Mouse (Mus musculus) hindbrain, embryonic 15.5 days (tissue): ENCODE measurements at regions not wholly inside any gene's neighbourhood (a gene's known extent, or its start where the extent isn't known, plus 50 kb on each side); places are given as distances from the start of the nearest gene placed in this dataset.

ENCODE experiments used
- ATAC-seq: fragments of 200-750 bp; cut with Nextera tagmentation; 2 replicates; pipeline ENCODE4 v1.8.0; 2017; ENCODE audit warnings: low read depth, moderate number of reproducible peaks, moderate TSS enrichment; ENCODE audit not compliant: low FRiP score
- H3K27ac ChIP-seq: fragments of 300-500 bp; sonication (generic); replicated peaks from 2 replicates; pipeline ENCODE4 v1.5.1; 2015; ENCODE audit warnings: mild to moderate bottlenecking, inconsistent platforms
- H3K27me3 ChIP-seq: fragments of 300-500 bp; sonication (generic); 2 replicates; pipeline ENCODE4 v1.6.1; 2015; ENCODE audit warnings: control low read depth, inconsistent platforms
- H3K36me3 ChIP-seq: fragments of 300-500 bp; sonication (generic); 2 replicates; pipeline ENCODE4 v1.6.1; 2015; ENCODE audit warnings: control low read depth, inconsistent platforms
- H3K4me1 ChIP-seq: fragments of 300-500 bp; sonication (generic); replicated peaks from 2 replicates; pipeline ENCODE4 v1.6.1; 2015; ENCODE audit warnings: control low read depth, inconsistent platforms
- H3K4me2 ChIP-seq: fragments of 300-500 bp; sonication (generic); 2 replicates; pipeline ENCODE4 v1.6.1; 2015; ENCODE audit warnings: moderate library complexity, mild to moderate bottlenecking, inconsistent platforms
- H3K4me3 ChIP-seq: fragments of 300-500 bp; sonication (generic); 2 replicates; pipeline ENCODE4 v1.5.1; 2015; ENCODE audit warnings: mild to moderate bottlenecking, inconsistent platforms
- H3K9ac ChIP-seq: fragments of 300-500 bp; sonication (generic); 2 replicates; pipeline ENCODE4 v1.6.1; 2015; ENCODE audit warnings: inconsistent platforms
- H3K9me3 ChIP-seq: fragments of 300-500 bp; sonication (generic); 2 replicates; pipeline ENCODE4 v1.6.1; 2016; ENCODE audit warnings: control low read depth, inconsistent platforms
- WGBS: fragments of 180-500 bp; shearing (Covaris S2); methylation state at CpG from one replicate; pipeline ENCODE4 v1.1.7; 2015; 5-methylcytosine and 5-hydroxymethylcytosine counted together

- WGBS = 86% methylated on average over 4 of the region's 4 CpGs
- Histone ChIP-seq H3K27ac (no peak overlapping the region), H3K4me3 (no peak overlapping the region), H3K9me3 (no peaks in the 10 kb centered on the region), H3K9ac (no peak overlapping the region), H3K4me1 (no peaks in the 10 kb centered on the region), H3K36me3 (no peaks in the 10 kb centered on the region), H3K4me2 (no peak overlapping the region), H3K27me3 (no peaks in the 10 kb centered on the region)
- ATAC-seq = no peak
Observed at GRCm38 (mm10) chr1:190497474-190497873, 327.0 kb upstream of the Prox1 start.

GRCm38 (mm10) chr1:190495741-190496520 lies 325.4 kb upstream of the Prox1 start:
- no peak overlapping the region for H3K27ac ChIP-seq
- no peaks in the 10 kb centered on the region for H3K27me3 ChIP-seq
- WGBS = 53% methylated on average over 10 of the region's 10 CpGs
- no peak for ATAC-seq
- H3K9ac ChIP-seq = no peak overlapping the region
- H3K36me3 ChIP-seq = no peaks in the 10 kb centered on the region
- no peaks in the 10 kb centered on the region for H3K9me3 ChIP-seq
- no peak overlapping the region for H3K4me3 ChIP-seq
- no peak overlapping the region for H3K4me2 ChIP-seq
- no peaks in the 10 kb centered on the region for H3K4me1 ChIP-seq

- Histone ChIP-seq H3K9ac (no peak overlapping the region), H3K27me3 (no peaks in the 10 kb centered on the region), H3K9me3 (no peaks in the 10 kb centered on the region), H3K4me2 (no peak overlapping the region), H3K36me3 (no peaks in the 10 kb centered on the region), H3K4me1 (no peaks in the 10 kb centered on the region), H3K4me3 (no peak overlapping the region), H3K27ac (no peak overlapping the region)
- ATAC-seq = no peak
- 76% methylated on average over 7 of the region's 7 CpGs for WGBS
Observed at GRCm38 (mm10) chr1:190486551-190487104, 316.1 kb upstream of the Prox1 start.

- 91% methylated on average over 13 of the region's 13 CpGs for WGBS
- H3K36me3 ChIP-seq = no peaks in the 10 kb centered on the region
Observed at GRCm38 (mm10) chr1:190483366-190483765, 312.9 kb upstream of the Prox1 start.

GRCm38 (mm10) chr1:190481071-190481470 lies 310.6 kb upstream of the Prox1 start:
- Histone ChIP-seq H3K4me1 (no peaks in the 10 kb centered on the region), H3K4me3 (no peak overlapping the region), H3K9me3 (no peaks in the 10 kb centered on the region), H3K9ac (no peak overlapping the region), H3K27me3 (no peaks in the 10 kb centered on the region), H3K27ac (no peak overlapping the region), H3K4me2 (no peak overlapping the region), H3K36me3 (no peaks in the 10 kb centered on the region)
- WGBS = 83% methylated on average over 11 of the region's 11 CpGs
- ATAC-seq = no peak

More at GRCm38 (mm10) chr1:190483366-190483765, 312.9 kb upstream of the Prox1 start:
- Histone ChIP-seq H3K4me2 (no peak overlapping the region), H3K4me3 (no peak overlapping the region), H3K27ac (no peak overlapping the region), H3K4me1 (no peaks in the 10 kb centered on the region), H3K9me3 (no peaks in the 10 kb centered on the region), H3K27me3 (no peaks in the 10 kb centered on the region), H3K9ac (no peak overlapping the region)
- ATAC-seq = no peak

- Histone ChIP-seq H3K4me3 (no peak overlapping the region), H3K27ac (no peak overlapping the region), H3K9me3 (no peaks in the 10 kb centered on the region), H3K9ac (no peak overlapping the region), H3K36me3 (no peaks in the 10 kb centered on the region), H3K4me1 (no peaks in the 10 kb centered on the region), H3K27me3 (no peaks in the 10 kb centered on the region), H3K4me2 (no peak overlapping the region)
- no peak for ATAC-seq
- WGBS = 56% methylated on average over 9 of the region's 9 CpGs
Observed at GRCm38 (mm10) chr1:190480601-190481000, 310.1 kb upstream of the Prox1 start.

- Histone ChIP-seq H3K9me3 (no peaks in the 10 kb centered on the region), H3K9ac (no peak overlapping the region), H3K4me1 (no peaks in the 10 kb centered on the region), H3K4me3 (no peak overlapping the region), H3K36me3 (no peaks in the 10 kb centered on the region), H3K27ac (no peak overlapping the region), H3K27me3 (no peaks in the 10 kb centered on the region), H3K4me2 (no peak overlapping the region)
- WGBS = 85% methylated on average over 8 of the region's 8 CpGs
- no peak for ATAC-seq
Observed at GRCm38 (mm10) chr1:190472761-190473160, 302.2 kb upstream of the Prox1 start.

- no peak for ATAC-seq
- H3K27me3 ChIP-seq = no peaks in the 10 kb centered on the region
- no peak overlapping the region for H3K4me2 ChIP-seq
- H3K27ac ChIP-seq = no peak overlapping the region
- H3K9ac ChIP-seq = no peak overlapping the region
- no peaks in the 10 kb centered on the region for H3K9me3 ChIP-seq
- no peak overlapping the region for H3K4me3 ChIP-seq
- H3K36me3 ChIP-seq = no peaks in the 10 kb centered on the region
- WGBS = 85% methylated on average over 9 of the region's 9 CpGs
- H3K4me1 ChIP-seq = no peaks in the 10 kb centered on the region
Observed at GRCm38 (mm10) chr1:190470336-190470735, 299.8 kb upstream of the Prox1 start.

- H3K36me3 ChIP-seq = no peaks in the 10 kb centered on the region
- H3K4me3 ChIP-seq = no peak overlapping the region
- no peaks in the 10 kb centered on the region for H3K27me3 ChIP-seq
- H3K9me3 ChIP-seq = no peaks in the 10 kb centered on the region
- no peak overlapping the region for H3K9ac ChIP-seq
- 15% methylated on average over 12 of the region's 12 CpGs for WGBS
- H3K4me1 ChIP-seq = peaks cover 12% of the 10 kb centered on the region
- no peak overlapping the region for H3K4me2 ChIP-seq
- peak; percentile 85; the same call in 1 of the 2 replicates for ATAC-seq
- H3K27ac ChIP-seq = peak overlapping the region; percentile 27
Observed at GRCm38 (mm10) chr1:190457541-190458061, 287.1 kb upstream of the Prox1 start.

GRCm38 (mm10) chr1:190453549-190453948 lies 283.0 kb upstream of the Prox1 start:
- 78% methylated on average over 10 of the region's 10 CpGs for WGBS
- H3K27me3 ChIP-seq = no peaks in the 10 kb centered on the region

GRCm38 (mm10) chr1:190452115-190452842 lies 281.8 kb upstream of the Prox1 start:
- no peaks in the 10 kb centered on the region for H3K9me3 ChIP-seq
- no peak overlapping the region for H3K27ac ChIP-seq
- no peak for ATAC-seq
- H3K9ac ChIP-seq = no peak overlapping the region
- no peaks in the 10 kb centered on the region for H3K36me3 ChIP-seq
- peaks cover 5% of the 10 kb centered on the region for H3K4me1 ChIP-seq
- H3K4me3 ChIP-seq = no peak overlapping the region
- 79% methylated on average over 11 of the region's 11 CpGs for WGBS
- H3K4me2 ChIP-seq = no peak overlapping the region
- no peaks in the 10 kb centered on the region for H3K27me3 ChIP-seq

More at GRCm38 (mm10) chr1:190453549-190453948, 283.0 kb upstream of the Prox1 start:
- Histone ChIP-seq H3K9me3 (no peaks in the 10 kb centered on the region), H3K27ac (no peak overlapping the region), H3K36me3 (no peaks in the 10 kb centered on the region), H3K4me1 (peaks cover 12% of the 10 kb centered on the region), H3K4me2 (no peak overlapping the region), H3K4me3 (no peak overlapping the region), H3K9ac (no peak overlapping the region)
- no peak for ATAC-seq

- Histone ChIP-seq H3K9ac (no peak overlapping the region), H3K4me2 (no peak overlapping the region), H3K9me3 (no peaks in the 10 kb centered on the region), H3K27ac (no peak overlapping the region), H3K4me1 (no peaks in the 10 kb centered on the region), H3K27me3 (no peaks in the 10 kb centered on the region), H3K4me3 (no peak overlapping the region), H3K36me3 (no peaks in the 10 kb centered on the region)
- no peak for ATAC-seq
- 28% methylated on average over 8 of the region's 8 CpGs for WGBS
Observed at GRCm38 (mm10) chr1:190448263-190448662, 277.7 kb upstream of the Prox1 start.
